Mouse (Mus musculus) heart, postnatal 10 days (tissue): Measurements from ENCODE around the gene Pld6. TPM values are rescaled to one million over a fixed set of nuclear protein-coding genes. Genes with fewer than 3 reads are reported as not detected.
A peak's percentile ranks its signal among the peaks of the same experiment; 100 is the strongest.

Source experiments
- DNase-seq, 2 experiments: peaks; one replicate each; pipeline ENCODE4 v3.0.0; 2021
- intact Hi-C: fragments of 180-260 bp; cut with DNase I; formaldehyde crosslinking; loops from one replicate; pipeline ENCODE4 v1.15.1; 2025
- total RNA-seq, 2 experiments: library from RNA; stranded (reverse); gene quantifications; 2 replicates each; pipeline ENCODE4 v1.2.3; 2021

Gene Pld6
- total RNA-seq, 2 experiments from 2014 or later: 0.82 to 1.9 TPM

DNA sequence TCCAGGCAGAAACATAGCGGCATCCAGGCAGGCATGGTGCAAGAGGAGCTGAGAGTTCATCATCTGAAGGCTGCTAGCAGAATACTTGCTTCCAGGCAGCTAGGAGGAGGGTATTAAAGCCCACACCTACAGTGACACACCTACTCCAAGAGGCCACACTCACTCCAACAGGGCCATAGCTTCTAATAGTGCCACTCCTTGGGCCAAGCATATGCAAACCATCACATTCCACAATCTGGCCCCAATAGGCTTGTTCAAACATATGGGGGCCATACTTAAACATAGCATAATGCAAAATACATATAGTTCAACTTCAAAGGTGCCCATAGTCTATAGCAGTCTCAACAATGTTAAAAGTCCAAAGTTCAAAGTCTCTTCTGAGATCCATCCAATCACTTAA lies 1.9 kb upstream of the Pld6 start:
- intact Hi-C loops: no loop called here

DNA sequence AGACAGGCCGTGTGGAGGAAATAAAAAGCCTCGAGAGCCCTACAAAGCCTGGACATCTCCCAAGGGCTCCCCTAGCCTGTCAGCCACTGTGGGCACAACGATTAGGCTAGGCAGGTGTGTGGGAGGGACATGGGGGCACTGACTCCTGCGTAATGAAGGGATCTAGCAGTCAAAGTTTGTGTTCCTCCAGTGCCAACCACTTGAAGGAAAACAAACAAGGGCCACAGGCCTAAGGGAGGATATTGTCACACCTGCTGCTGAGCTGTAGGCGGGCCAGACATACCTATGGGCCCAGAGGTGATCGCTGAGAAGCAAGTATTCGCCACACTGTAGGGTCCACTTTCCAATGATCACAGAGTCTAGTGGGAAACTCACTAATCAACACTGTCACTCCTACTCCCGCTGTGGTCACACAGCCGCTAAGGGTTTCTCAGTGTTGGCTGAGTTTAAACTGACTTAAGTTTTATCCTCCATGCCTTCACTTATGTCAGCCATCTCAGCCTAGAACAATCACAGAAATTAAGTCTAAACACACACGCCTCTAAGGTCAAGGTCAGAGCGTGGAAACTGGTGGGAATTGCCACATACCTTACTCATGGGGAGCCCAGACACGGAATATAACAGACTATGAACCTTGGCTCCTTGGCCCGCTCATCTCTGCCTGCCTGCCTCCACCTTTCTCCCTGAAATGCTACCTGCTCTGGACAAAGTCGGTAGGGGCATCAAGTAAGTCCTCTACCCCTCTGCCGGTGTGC lies 824 bp downstream of the Pld6 start:
- no peak for DNase-seq
- intact Hi-C loops: no loop called here

More for the DNA sequence above, 1.9 kb upstream of the Pld6 start:
- DNase-seq: no peak

DNA sequence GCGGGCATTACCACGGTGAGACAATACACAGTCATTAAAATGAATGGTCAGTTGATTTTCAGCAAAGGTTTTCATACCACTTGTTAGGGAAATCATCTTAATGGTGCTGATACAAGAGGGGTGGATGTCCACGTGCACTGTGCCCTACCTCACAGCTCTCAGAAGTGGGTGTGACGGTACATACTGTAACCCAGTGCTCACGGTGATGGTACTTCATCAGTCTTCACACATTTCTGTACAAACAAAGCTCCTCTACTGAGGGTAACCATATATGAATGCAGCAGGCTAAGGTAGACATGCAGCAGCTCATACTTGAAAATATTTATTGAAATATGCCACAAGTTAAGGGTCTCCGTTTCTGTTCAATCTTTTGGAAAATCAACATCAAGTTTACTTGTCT lies 3.9 kb downstream of the Pld6 start:
- intact Hi-C loops: no loop called here
- no peak for DNase-seq

DNA sequence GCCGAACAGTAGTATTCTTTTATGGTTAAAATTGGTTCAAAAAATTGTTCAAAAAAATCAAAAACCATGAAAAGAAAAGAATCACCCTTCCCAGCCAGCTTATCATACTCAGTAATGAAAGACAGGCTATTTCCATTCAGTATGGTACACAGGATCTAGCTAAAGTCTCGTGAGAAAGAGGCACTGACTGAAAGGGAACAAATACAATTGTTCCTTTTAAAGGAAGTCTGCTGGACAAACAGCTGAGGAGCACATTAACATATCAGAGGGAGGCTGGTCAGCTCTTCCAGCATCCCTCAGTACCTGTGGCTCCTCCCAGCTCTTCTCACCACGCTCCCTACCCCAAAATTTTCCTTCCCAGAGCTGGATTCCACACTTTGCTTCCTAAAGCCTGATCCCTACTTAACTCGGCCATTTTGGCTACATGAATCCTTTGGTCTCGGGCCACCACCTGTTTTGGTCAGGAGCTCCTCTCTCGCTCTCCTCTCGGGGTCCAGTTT lies 5.3 kb downstream of the Pld6 start:
- intact Hi-C loops: no loop called here
- no peak for DNase-seq

DNA sequence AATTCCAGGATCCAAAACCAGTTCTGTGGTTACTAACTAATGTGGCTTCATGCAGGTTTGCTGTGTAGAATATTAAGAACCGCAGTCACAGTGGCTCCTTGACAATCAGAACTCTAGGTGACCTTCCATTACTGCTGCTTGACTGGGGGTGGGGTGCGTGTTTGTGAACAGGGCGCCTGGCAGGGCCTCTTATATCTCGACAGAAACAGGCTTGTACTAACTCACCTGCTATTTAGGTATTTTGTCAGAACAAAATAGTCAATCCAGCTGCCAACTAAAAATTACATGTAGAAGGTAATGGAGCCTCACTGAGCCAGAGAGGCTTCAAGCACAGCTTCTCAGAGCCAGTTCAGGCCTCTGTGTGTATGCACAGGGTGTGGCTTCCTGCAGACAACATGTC lies 7.2 kb downstream of the Pld6 start:
- intact Hi-C loops: no loop called here
- DNase-seq: peak; percentile 42 to 47

DNA sequence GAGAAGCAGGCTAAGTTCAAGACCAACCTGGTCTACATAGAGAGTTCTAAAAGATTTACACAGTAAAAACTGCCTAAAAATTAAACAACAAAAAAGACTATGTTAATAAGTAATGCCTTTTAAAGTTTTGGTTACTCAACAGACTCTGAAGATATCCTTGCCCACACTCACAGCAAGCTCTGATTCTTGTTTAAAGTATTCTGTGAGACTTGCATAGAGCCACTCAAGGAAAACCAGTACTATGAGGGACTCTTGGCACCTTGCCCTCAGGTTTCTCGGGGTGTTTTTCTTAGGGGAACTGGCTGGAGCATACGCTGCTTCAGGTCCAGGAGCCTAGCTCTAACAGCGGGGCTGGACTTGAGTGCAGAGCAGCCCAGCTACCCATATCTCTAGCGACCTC lies 8.0 kb downstream of the Pld6 start:
- DNase-seq: no peak
- intact Hi-C loops: loop anchor here (2.0 kb wide), 1 partner anchor 29 kb away; no protein-coding TSS in a partner anchor

DNA sequence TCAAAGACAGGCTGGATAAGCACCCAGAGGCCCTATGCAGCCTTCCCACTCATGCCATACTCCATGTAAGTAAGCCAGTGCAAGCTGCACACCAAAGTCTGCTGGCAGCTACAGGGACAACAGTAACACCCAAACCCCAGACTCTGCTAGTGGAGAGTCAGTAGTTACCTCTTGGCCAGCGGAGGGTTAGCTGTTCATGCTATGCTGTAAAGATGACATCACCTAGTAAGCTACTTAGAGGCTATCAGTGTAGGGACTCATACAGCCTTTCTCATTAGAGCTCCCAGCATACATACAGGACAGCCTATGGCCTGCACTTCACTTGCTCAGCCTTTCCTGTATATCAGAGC lies 8.6 kb downstream of the Pld6 start:
- DNase-seq: no peak
- intact Hi-C loops: loop anchor here (2.0 kb wide), 1 partner anchor 30 kb away; no protein-coding TSS in a partner anchor

DNA sequence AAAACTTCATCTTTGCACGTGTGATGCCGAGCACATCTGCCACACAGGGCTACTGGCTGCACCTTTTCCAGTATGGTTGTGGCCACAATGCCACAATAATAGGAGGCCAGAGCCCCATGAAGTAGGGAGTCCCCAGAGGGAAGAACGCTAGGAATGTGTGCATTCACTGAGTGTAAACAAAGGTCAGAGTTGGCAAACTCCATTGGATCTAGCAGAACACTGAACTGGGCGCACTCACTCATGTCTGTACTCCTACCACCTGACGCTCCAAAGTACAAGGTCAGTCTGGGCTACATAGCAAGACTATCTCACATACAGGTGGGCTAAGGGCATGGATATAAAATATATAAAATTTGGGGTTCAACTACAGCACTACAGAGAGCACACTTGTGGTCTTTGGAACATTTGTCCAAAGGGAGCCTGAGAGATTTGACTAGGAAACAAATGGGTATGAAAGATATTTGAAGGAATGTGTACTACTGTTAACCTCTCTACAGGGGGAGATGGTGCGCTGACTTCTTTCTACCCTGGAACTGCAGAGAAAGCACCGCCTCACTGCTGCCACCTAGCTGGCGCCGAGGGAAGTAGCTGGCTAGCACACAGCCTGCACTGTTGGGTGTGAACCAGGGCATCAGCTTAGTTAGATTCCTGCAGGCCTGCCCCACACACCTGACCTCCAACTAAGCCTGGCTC lies 9.1 kb downstream of the Pld6 start:
- peak; percentile 76 to 91 for DNase-seq
- intact Hi-C loops: loop anchor here (2.0 kb wide), 1 partner anchor 30 kb away; no protein-coding TSS in a partner anchor

DNA sequence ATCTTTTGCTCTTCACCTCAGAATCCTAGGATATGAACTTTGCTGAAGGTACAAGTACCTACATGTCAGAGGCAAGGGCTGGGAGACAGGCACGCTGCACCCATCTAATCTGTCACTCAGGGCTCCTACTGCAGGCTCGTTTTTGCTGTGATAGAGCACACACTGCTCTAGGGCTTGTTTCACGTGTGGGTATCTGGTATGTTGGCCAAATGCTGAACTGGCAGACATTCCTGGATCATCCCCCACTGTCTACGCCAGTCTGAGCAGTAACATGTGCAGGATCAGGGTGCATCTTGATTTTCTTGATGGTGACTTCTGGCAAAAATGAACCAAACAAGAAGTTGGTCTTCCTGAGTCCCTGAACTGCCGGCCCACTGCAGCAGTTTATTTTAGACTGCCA lies 10.2 kb downstream of the Pld6 start:
- no peak for DNase-seq
- intact Hi-C loops: no loop called here

DNA sequence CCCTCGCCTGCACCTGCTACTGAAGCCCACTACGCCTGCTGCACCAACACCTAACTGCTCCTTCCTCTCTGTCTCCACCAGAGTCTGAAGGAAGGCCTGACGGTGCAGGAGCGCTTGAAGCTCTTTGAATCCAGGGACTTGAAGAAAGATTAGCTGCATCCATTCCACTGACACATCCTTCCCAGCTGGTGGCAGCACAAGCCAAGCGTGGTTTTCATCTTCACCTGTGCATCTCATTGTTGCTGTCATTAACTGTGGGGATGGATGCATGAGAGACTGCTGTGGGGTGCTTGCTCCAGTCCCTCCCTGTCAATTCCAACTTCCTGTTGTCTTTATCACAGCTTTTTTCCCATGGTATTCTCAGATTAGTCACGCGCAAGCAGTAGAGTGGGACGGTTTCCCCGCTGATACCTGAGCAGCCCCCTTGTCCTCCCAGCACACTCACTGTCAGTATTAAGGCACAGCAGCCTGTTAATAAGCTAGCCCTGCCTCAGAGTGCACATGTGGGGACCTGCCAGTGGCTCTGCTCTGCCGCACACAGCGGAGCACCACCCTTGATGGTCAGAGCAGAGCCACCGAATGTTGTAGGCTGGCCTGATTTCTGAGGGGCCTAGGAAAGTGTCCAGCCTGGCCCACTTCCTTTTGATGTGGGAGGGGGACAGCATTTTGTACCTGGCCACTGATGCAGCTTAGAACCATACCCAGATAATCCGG lies 11.9 kb downstream of the Pld6 start:
- DNase-seq: no peak
- intact Hi-C loops: no loop called here

DNA sequence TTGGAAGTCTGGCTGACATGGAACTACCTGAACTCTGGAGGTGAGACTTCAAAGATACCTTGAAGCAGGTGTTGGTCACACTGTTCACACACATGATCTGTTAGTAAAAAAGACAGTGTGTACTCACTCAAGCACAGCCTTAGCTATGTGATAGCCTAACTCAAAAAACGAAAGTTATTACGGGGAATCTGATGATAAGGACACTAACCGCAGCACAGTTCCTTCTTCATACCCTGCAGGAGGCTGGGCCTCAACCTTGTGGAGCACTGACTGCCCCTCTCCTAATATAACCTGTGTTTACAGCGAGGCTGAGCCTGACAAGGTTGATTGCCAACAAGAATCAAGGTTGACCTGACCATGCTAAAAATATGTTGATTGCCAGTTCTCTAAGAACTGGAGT lies 12.9 kb downstream of the Pld6 start:
- no peak for DNase-seq
- intact Hi-C loops: no loop called here

DNA sequence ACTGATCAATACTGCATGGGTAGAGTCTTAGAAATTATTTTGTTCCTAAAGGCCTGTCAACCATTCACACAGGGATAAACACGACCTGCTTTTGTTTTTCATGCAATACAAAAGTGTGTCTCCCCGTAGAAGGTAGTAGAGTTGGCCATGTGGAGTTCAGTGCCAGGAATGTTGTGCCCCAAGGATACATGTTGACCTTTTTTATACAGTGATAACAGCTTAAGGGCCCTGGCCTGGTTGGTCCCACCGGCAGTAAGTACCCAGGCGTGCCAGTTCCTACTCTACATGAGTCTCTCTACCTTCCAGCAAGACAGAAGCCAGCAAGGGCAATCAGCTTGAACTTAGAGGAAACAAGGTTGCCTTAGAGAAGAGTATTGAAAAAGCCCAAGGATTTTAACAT lies 14.5 kb downstream of the Pld6 start:
- intact Hi-C loops: no loop called here
- DNase-seq: no peak

DNA sequence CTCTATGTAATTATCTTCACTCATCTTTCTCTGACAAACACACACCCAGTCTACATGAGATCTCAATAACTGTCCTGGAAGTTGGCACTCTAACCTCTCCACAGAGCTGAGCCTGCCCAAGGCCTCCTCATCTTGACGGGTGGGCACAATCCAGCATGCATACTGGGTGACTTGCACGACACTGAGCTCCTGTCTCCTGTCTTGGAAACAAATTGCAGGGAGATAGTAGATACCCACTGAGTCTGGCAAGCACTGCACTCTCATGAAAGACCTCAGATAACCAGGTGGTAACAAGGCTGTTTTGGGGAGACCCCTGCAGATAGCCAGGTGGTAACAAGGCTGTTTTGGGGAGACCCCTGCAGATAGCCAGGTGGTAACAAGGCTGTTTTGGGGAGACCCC lies 15.2 kb downstream of the Pld6 start:
- intact Hi-C loops: no loop called here
- no peak for DNase-seq

DNA sequence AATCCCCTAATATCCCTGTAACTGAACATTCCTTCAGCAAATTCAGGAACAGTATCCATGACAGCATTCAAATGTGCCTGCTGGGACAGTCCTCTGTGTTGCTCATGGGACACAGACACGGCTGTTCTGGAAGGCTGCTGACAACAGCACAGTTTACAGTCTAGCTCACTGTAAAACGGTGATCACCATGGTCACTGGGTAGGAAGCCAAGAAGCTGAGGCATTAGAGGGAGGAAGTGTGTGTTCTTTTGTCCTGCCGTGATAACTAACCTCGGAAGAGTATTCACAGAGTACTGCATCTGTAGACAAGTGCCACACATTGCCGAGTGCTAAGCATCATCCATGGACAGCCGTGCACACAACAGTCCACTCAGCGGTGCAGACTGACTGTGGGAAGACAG lies 16.7 kb downstream of the Pld6 start:
- intact Hi-C loops: no loop called here
- no peak for DNase-seq

DNA sequence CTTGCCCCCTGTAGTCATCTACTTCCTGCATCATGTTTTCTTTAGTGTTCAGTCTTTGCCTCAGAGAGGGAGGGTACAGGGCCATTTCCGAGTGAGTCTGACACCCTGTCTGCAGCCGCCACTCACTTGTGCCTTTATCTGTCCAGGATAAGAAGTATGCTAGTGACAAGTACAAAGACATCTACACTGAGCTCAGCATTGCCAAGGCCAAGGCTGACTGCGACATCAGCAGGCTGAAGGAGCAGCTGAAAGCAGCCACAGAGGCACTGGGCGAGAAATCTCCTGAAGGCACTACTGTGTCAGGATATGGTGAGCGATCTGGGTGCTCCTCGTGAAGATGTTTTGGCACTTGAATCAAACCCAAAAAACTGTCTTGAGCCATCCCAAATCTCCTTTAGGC lies 17.7 kb downstream of the Pld6 start:
- no peak for DNase-seq
- intact Hi-C loops: no loop called here

DNA sequence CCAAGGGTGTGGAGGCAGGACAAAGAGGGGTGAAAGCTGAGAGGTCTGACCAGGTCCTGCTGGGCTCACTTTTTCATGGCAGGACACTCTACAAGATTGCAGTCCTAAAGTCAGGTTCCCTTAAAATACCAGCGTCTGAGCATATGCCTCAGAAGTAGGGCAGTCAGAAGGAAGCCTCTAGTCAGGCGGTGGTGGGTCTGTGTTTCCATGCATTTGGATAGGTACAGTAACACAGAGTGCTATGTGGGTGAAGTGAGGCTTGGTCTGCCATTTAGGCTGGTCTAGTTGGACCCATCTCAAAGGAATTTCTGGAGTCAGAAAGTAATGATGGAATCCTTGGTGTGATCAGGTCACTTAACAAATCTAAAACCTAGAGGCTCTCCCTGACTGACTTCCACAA lies 18.1 kb downstream of the Pld6 start:
- intact Hi-C loops: no loop called here
- no peak for DNase-seq

DNA sequence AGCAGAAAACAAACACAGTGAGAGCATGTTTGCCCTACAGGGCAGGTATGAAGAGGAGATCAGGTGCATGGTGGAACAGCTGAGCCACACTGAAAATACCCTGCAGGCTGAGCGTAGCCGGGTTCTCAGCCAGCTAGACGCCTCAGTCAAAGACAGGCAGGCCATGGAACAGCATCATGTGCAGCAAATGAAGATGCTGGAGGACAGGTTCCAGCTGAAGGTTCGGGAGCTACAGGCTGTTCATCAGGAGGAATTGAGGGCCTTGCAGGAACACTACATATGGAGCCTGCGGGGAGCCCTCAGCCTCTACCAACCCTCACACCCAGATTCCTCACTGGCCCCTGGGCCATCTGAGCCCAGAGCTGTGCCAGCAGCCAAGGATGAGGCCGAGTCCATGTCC lies 26.6 kb downstream of the Pld6 start:
- intact Hi-C loops: no loop called here
- DNase-seq: no peak

DNA sequence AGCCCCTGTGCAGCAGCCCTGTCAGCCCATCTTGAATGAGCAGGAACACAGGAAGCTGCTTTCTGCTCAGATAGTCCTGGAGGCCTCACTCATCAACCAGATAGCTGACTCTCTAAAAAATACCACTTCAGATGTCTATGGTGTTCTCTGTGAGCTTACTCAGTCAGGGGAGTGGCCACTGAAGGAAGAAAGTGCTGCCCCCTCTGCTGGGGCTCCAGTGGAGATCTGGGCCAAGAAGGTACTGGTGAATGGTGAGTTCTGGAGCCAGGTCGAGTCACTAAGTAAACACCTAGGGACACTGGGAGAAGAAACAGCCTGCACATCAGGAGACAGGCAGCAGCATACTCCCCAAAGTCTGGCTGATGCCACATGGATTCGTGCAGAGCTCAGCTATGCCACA lies 27.8 kb downstream of the Pld6 start:
- intact Hi-C loops: no loop called here
- DNase-seq: no peak

DNA sequence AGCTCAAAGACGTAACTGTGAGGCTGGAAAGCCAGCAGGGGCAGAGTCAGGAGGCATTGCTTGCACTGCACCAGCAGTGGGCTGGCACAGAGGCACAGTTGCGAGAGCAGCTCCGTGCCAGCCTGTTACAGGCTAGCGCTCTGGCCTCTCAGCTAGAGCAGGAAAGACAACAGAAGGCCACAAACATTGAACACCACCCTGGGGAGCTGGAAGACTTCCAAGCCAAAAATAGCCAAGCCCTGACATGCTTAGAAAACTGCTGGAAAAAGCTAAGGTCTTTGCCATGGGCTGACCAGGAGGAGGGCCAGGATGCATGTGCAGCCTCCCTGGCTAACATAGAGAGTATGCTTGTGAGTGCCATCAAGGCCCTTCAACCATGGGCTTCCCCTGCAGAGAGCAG lies 28.3 kb downstream of the Pld6 start:
- DNase-seq: peak; percentile 78 to 81
- intact Hi-C loops: no loop called here

DNA sequence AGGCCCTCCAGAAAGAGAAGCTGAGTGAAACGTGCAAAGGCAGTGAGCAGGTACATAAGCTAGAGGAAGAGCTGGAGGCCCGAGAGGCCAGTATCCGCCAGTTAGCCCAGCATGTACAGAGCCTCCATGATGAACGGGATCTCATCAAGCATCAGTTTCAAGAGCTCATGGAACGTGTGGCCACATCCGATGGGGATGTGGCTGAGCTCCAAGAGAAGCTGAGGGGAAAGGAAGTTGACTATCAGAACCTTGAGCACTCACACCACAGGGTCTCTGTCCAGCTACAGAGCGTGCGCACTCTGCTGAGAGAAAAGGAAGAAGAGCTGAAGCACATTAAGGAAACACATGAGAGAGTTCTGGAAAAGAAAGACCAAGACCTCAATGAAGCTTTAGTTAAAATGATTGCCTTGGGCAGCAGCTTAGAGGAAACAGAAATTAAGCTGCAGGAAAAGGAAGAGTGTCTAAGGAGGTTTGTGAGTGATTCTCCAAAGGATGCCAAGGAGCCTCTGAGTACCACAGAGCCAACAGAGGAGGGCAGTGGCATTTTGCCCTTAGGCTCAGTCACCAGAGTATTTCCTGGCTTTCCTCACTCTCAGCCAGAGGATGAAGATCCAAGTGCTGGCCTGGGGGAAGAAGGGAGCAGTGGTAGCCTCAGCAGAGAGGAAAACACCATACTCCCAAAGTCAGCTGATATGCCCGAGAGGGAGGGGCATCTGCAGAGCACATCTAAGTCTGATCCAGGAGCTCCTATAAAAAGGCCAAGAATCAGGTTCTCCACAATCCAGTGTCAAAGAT lies 29.1 kb downstream of the Pld6 start:
- intact Hi-C loops: no loop called here
- DNase-seq: no peak

DNA sequence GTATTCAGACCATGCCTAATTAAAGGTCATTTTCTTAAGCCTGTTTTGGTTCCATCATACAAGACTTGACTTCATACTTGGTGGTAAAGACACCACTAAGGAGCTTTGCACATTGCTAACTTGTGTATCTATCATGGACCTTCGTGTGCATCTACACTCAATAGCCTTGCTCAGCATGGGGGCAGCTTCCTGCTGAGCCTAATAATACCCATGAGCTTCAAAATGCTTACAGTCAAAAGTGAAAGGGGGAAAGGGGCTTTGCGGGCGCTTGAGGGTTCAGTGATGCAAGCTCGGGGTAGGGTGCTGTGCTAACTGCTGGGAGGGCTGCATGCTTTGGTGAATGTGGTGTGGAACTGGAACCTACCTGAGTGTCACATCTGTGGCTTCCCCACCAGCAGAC lies 31.1 kb downstream of the Pld6 start:
- intact Hi-C loops: no loop called here

More for the DNA sequence above, 31.1 kb downstream of the Pld6 start:
- no peak for DNase-seq
